Mouse (Mus musculus): ENCODE measurements at regions not wholly inside any gene's neighbourhood (a gene's known extent, or its start where the extent isn't known, plus 50 kb on each side); places are given as distances from the start of the nearest gene placed in this dataset.

DNA sequence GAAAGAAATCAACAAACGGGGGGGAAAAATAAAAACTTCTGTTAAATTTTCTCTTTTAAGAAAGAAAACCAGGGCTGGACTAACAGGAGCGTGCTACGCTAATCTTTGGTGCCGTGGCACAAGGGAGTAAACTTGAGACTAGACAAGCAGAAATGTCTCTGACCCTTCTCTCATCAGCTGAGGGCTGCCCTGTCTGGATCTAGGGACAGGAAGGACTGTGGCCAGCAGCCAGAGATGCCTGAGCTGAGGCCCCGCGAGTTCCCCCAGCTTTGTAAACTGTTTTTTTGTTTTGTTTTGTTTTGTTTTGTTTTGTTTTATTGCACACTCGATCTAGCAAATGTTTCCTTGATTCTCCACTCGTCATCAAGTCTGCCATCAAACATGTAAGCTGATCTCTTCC is 239.4 kb upstream of the Lrig3 start:
- DNase-seq (ENCODE audit: low read depth) = no peak
- no peak for TF ChIP-seq CTCF (IDR thresholded peaks at IDR 0.05; ENCODE audit: borderline replicate concordance, extremely low read depth, insufficient read depth, insufficient read length)
- TF ChIP-seq POLR2A (IDR thresholded peaks at IDR 0.05; ENCODE audit: borderline replicate concordance, extremely low read depth, insufficient read depth, insufficient read length, poor library complexity, severe bottlenecking) = no peak

DNA sequence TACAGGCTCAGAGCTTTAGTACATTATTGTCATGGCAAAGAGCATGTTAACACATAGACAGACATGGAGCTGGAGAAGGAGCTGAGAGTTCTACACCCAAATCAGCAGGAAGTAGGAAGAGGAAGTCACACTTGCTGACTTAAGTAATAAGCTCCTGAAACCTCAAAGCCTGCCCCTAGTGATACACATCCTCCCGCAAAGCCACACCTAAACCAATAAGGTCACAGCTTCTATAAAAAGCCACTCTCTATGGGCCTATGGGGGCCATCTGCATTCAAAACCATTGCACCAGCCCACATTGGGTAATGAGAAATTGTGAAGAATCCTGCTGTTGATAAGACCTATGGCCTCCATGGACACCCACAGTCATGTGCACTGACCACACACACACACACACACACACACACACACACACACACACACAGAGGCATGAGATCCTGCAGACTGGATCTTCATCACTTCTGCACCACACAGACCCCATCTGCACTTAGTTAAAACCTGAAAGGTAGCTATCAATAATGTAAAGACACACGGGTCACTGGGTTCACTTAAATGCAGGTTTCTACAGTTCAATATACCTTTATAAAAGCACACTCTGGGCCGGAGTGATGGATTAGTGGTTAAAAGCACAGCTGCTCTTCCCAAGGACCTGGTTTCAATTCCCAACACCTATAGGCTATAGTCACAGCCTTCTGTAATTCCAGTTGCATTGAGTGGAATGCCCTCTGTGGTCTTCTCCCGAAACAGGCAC is 230.0 kb upstream of the Lrig3 start:
- TF ChIP-seq CTCF (IDR thresholded peaks at IDR 0.05; ENCODE audit: borderline replicate concordance, extremely low read depth, insufficient read depth, insufficient read length) (no peak), POLR2A (IDR thresholded peaks at IDR 0.05; ENCODE audit: borderline replicate concordance, extremely low read depth, insufficient read depth, insufficient read length, poor library complexity, severe bottlenecking) (no peak)
- DNase-seq (ENCODE audit: low read depth) = no peak

DNA sequence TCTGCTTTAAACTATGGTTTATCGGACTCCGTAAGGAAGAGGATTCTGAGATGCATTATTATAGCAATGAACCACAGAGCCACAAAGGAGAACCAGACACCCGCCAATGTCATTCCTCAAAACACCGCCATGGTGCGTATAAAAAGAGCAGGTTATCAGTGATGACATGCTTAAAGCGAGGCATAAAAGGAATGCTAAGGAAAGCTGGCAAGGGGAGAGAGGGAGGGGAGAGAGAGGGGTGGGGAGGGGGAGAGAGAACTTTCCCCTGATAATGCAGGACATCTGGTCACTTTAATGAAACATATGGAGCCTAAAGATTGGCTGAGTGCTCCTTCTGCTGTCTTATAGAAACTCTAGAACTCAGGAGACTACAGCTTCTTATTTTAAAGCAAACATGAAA is 222.8 kb upstream of the Lrig3 start:
- TF ChIP-seq POLR2A (IDR thresholded peaks at IDR 0.05; ENCODE audit: borderline replicate concordance, extremely low read depth, insufficient read depth, insufficient read length, poor library complexity, severe bottlenecking) = no peak
- no peak for TF ChIP-seq CTCF (IDR thresholded peaks at IDR 0.05; ENCODE audit: borderline replicate concordance, extremely low read depth, insufficient read depth, insufficient read length)
- DNase-seq (ENCODE audit: low read depth) = peak; percentile 59

DNA sequence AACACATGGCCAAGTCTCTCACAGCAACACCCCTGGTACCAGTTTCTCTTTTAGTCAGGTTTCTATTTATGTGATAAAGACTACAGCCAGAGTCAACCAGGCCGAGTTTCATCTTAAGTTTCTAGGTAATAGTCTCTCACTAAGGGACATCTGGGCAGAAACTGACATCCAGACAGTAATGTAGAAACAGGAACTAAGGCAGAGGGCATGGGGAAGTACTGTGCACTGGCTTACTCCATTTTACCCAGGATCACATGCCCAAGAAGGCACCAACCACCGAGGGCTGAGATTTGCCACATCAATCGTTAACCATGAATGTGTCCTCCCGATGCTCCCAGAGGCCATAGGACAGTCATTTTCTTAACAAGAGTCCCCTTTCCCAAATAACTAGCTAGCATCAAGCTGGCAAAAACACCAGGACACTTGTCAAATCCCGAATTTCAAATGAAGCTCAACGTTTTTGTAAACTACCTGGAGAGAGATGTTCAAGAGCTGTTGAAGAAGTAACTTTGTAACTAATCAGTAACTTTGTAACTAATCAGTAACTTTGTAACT is 216.9 kb upstream of the Lrig3 start:
- TF ChIP-seq POLR2A (IDR thresholded peaks at IDR 0.05; ENCODE audit: borderline replicate concordance, extremely low read depth, insufficient read depth, insufficient read length, poor library complexity, severe bottlenecking) (no peak), CTCF (IDR thresholded peaks at IDR 0.05; ENCODE audit: borderline replicate concordance, extremely low read depth, insufficient read depth, insufficient read length) (no peak)

DNA sequence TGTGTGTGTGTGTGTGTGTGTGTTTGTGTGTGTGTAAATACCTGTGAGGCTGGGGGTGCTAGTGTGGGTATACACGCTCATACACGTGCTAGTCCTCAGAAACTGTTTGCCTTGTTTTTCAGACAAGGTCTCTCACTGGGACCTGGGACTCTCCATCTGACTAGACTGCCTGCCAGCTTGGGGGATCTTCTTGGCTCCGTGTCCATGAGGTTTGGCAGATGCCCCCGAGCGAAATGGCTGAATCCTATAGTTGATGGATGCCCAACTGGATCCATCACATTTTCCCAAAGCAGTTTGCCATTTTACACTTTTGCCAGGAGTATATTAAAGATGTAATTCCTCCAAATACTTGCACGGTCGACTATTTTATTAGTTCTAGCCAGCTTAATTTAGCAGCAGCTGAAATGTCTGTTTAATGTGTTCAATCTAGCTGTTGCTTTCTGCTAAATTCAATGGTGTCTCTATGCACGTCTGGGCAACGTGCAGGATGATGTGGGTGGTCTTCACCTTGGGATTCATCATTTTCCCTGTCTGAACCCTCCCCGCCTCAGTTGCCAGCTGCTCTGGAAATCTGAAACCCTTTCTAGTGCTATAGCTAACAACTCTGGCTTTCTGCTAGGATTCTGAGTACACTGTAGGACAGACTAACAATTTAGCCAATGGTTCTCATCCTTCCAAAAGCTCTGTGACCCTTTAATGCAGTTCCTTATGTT is 213.3 kb upstream of the Lrig3 start:
- TF ChIP-seq POLR2A (IDR thresholded peaks at IDR 0.05; ENCODE audit: borderline replicate concordance, extremely low read depth, insufficient read depth, insufficient read length, poor library complexity, severe bottlenecking) = no peak
- no peak for TF ChIP-seq CTCF (IDR thresholded peaks at IDR 0.05; ENCODE audit: borderline replicate concordance, extremely low read depth, insufficient read depth, insufficient read length)
- DNase-seq (ENCODE audit: low read depth) = no peak

More for the DNA sequence above, 216.9 kb upstream of the Lrig3 start:
- DNase-seq (ENCODE audit: low read depth) = no peak

DNA sequence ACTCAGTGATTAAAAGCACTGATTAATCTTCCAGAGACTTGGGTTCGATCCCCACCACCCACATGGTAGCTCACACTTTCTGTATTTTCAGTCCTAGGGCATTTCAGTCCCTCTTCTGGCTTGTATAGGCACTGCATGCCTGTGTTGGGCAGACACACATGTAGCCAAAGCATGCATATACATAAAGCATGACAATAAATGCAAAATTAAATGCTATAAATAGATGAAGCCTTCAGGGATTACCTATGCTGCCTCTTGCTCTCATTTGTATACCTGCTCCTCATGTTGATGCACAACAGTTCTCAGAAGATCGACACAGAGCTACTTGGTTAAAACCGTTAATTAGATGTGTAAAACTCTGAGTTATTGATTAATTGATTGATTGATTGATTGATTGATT is 206.8 kb upstream of the Lrig3 start:
- TF ChIP-seq CTCF (IDR thresholded peaks at IDR 0.05; ENCODE audit: borderline replicate concordance, extremely low read depth, insufficient read depth, insufficient read length) (no peak), POLR2A (IDR thresholded peaks at IDR 0.05; ENCODE audit: borderline replicate concordance, extremely low read depth, insufficient read depth, insufficient read length, poor library complexity, severe bottlenecking) (no peak)

DNA sequence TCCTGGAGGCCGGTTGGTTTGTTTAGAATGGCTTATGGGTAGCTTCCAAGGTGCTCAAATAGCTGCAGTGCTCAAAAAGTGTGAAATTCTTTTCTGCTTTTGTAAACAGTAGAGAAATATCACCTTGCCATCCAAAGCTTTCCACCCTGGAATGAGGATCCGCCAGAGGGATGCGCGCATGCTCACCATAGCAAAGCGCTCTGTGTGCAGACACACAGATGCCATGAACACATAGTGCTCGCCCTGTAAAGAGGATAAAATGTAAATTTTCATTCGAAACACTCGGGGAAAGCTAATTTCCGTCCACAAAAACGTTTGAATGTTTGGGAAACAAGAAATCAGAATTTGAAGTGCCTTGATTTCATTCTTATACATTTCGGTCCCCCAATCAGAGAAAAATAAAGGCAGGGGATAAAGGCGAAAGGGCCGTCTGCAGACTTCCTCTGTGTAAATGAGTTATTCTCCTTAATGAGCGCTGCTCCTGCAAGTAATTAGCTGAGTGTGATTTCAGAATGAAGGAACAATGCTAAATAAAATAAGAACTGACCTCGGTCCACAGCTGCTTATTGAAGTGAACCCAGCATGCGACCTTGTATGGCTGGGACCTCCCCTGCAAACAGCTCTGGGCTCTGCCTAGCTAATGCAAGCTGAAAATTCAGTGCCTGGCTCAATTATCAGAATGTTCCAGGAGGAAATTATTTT is 203.4 kb upstream of the Lrig3 start:
- TF ChIP-seq CTCF (IDR thresholded peaks at IDR 0.05; ENCODE audit: borderline replicate concordance, extremely low read depth, insufficient read depth, insufficient read length) (no peak), POLR2A (IDR thresholded peaks at IDR 0.05; ENCODE audit: borderline replicate concordance, extremely low read depth, insufficient read depth, insufficient read length, poor library complexity, severe bottlenecking) (no peak)
- DNase-seq (ENCODE audit: low read depth) = peak; percentile 80

More for the DNA sequence above, 206.8 kb upstream of the Lrig3 start:
- DNase-seq (ENCODE audit: low read depth) = no peak

DNA sequence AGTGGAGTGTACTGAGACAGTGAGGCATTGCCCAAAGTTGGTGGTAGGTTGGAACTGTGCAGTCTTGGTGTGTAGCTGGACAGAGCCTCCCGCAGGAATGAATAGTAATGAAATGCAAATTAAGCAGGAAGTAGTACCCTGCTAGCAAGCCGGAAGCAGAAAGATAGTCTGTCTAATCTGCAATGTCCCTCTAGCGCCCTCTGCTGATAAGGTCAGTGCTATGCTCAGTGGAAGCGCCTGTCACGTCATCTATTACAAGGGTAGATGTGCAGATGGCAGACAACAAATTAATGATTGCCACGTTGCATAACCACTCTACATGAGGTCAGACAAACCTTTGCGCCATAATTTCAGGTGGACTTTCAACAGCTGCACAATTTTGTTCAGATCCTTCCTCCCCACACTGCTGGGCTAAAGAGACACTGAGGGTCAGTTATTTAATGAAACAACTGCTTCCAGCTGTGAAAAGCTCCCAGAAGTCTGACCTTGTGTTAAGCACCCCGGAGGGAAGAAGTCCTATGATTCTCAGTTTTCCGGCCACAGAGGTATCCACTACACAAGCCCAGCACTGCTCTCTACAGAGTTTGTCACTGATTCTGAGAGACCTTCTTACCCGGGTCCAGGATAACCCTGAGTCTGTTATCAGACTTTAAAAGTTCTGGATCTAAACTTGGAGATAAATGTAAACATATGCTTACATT is 201.4 kb upstream of the Lrig3 start:
- DNase-seq (ENCODE audit: low read depth) = peak; percentile 43
- TF ChIP-seq POLR2A (IDR thresholded peaks at IDR 0.05; ENCODE audit: borderline replicate concordance, extremely low read depth, insufficient read depth, insufficient read length, poor library complexity, severe bottlenecking) (no peak), CTCF (IDR thresholded peaks at IDR 0.05; ENCODE audit: borderline replicate concordance, extremely low read depth, insufficient read depth, insufficient read length) (peak; percentile 54; the same call in 1 of the 2 replicates)

DNA sequence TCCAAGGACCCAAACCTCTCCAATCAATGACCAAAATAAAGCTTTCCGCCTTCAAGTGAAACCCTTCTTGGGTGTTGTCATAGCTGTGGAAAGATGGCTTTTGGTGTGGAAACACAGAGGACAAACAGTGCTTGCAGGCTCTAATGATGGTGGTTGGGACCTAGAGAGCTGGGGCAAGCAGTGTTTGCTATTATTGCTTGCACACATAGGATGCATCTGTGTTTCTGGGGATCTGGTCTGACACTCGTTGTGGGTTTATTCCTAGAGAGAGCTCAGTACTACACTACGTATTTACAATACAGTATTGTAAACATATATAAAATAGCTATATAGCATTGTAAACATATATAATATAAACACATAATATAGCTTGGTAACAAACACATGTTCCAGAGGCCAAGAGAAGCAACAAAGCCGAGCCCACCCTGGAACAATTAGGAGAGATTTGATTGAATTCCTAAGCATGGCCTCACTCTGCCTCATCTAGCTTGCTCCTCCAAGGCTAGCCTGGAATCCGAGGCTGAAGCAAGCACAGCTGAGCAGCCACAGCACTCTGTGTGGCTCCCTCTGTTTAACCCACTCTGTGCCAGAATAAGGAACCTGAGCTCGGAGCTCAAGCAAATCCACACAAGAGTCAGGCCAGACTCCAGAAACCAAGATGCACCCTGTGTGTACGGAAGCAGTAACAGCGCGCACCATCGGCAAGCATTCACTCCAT is 200.7 kb upstream of the Lrig3 start:
- TF ChIP-seq POLR2A (IDR thresholded peaks at IDR 0.05; ENCODE audit: borderline replicate concordance, extremely low read depth, insufficient read depth, insufficient read length, poor library complexity, severe bottlenecking) = no peak
- TF ChIP-seq CTCF (IDR thresholded peaks at IDR 0.05; ENCODE audit: borderline replicate concordance, extremely low read depth, insufficient read depth, insufficient read length) = no peak
- no peak for DNase-seq (ENCODE audit: low read depth)

DNA sequence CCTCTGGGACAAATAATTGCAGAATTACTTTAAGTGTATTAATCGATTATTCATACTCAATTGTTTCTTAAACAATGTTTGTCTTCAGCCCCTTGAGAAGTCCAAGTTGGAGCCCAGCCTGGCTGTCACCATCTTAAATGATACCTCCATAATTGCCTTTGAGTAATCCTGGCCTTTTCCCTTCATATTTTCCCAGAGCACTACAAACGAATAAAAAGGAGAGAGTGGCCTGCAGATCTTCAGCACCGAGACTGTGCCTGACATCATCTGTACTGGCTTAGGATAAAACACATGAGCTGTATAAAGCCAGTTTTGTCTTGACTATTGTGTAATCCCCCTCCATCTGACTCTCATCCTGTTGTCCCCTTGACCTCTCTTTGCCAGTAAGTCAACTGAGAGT is 197.7 kb upstream of the Lrig3 start:
- DNase-seq (ENCODE audit: low read depth) = no peak
- no peak for TF ChIP-seq CTCF (IDR thresholded peaks at IDR 0.05; ENCODE audit: borderline replicate concordance, extremely low read depth, insufficient read depth, insufficient read length)

Measured in brain, embryonic 14.5 days (tissue).